Mouse (Mus musculus) forebrain, embryonic 15.5 days (tissue): ENCODE measurements around the gene Cct3. TPM values are rescaled to one million over a fixed set of nuclear protein-coding genes. Genes with fewer than 3 reads are reported as not detected.
"Not testable (repeated sequence)": the region's sequence is repeated elsewhere in the genome, so short reads cannot be mapped to it uniquely, and the experiment has no call there.

ENCODE experiments used
- ATAC-seq: fragments of 200-750 bp; cut with Nextera tagmentation; replicated peaks from 2 replicates; pipeline ENCODE4 v1.8.0; 2017; ENCODE audit warnings: mild to moderate bottlenecking, moderate TSS enrichment, moderate library complexity
- H3K27ac ChIP-seq: fragments of 300-500 bp; sonication (generic); replicated peaks from 2 replicates; pipeline ENCODE4 v1.5.1; 2015; ENCODE audit warnings: mild to moderate bottlenecking, inconsistent platforms
- H3K27me3 ChIP-seq: fragments of 300-500 bp; sonication (generic); 2 replicates; pipeline ENCODE4 v1.6.1; 2015; ENCODE audit warnings: inconsistent platforms
- H3K36me3 ChIP-seq: fragments of 300-500 bp; sonication (generic); 2 replicates; pipeline ENCODE4 v1.6.1; 2015; ENCODE audit warnings: mild to moderate bottlenecking, inconsistent platforms
- H3K4me1 ChIP-seq: fragments of 300-500 bp; sonication (generic); 2 replicates; pipeline ENCODE4 v1.6.1; 2015; ENCODE audit warnings: inconsistent platforms
- H3K4me2 ChIP-seq: fragments of 300-500 bp; sonication (generic); replicated peaks from 2 replicates; pipeline ENCODE4 v1.6.1; 2015; ENCODE audit warnings: mild to moderate bottlenecking, inconsistent platforms
- H3K4me3 ChIP-seq: fragments of 300-500 bp; sonication (generic); 2 replicates; pipeline ENCODE4 v1.5.1; 2015; ENCODE audit warnings: mild to moderate bottlenecking, inconsistent platforms
- H3K9ac ChIP-seq: fragments of 300-500 bp; sonication (generic); replicated peaks from 2 replicates; pipeline ENCODE4 v1.6.1; 2015; ENCODE audit warnings: mild to moderate bottlenecking, inconsistent platforms
- H3K9me3 ChIP-seq: fragments of 300-500 bp; sonication (generic); 2 replicates; pipeline ENCODE4 v1.6.1; 2016; ENCODE audit warnings: inconsistent platforms
- WGBS: fragments of 180-500 bp; shearing (Covaris S2); methylation state at CpG from one replicate; pipeline ENCODE4 v1.1.7; 2015; ENCODE audit warnings: mixed read lengths; 5-methylcytosine and 5-hydroxymethylcytosine counted together
- polyA plus RNA-seq: library from polyadenylated mRNA; unstranded; fragments of >200 nt; fragmentation: Nextera tagmentation; extraction: Ambion mirVana; gene quantifications from 2 replicates; pipeline ENCODE4 v1.2.1, GENCODE M21; 2015

The Cct3 gene
- polyA plus RNA-seq: 523 and 531 TPM in 2 replicates

- no peaks in the 10 kb centered on the region for H3K27me3 ChIP-seq
- peak within 1 kb of the TSS; percentile 89 for H3K4me3 ChIP-seq
- H3K4me1 ChIP-seq: peaks cover 27% of the 10 kb centered on the region
- H3K4me2 ChIP-seq: peak within 1 kb of the TSS; percentile 64
- H3K9me3 ChIP-seq: no peaks in the 10 kb centered on the region
- H3K9ac ChIP-seq: peak within 1 kb of the TSS; percentile 91
- H3K27ac ChIP-seq: peak within 1 kb of the TSS; percentile 97
- ATAC-seq: peak; percentile 99
- H3K36me3 ChIP-seq: peaks cover 26% of the 10 kb centered on the region
- under 1% methylated on average over 44 of the region's 44 CpGs for WGBS
These were observed at the start of gene Cct3, which contains the start of gene Tsacc for GRCm38 (mm10) chr3:88296561-88297318. TSS of gene Cct3 (plus strand) at chr3:88297116. TSS of gene Tsacc (minus strand) at chr3:88296999.

- Histone ChIP-seq H3K9me3 (no peaks in the 10 kb centered on the region), H3K4me1 (peaks cover 9% of the 10 kb centered on the region), H3K4me2 (no peak overlapping the region), H3K4me3 (no peak overlapping the region), H3K27me3 (no peaks in the 10 kb centered on the region), H3K27ac (no peak overlapping the region), H3K36me3 (no peaks in the 10 kb centered on the region), H3K9ac (no peak overlapping the region)
- 78% methylated on average over 9 of the region's 9 CpGs for WGBS
- ATAC-seq: no peak
These were observed 49.2 kb upstream of the Cct3 start for GRCm38 (mm10) chr3:88247666-88248065.

- no peaks in the 10 kb centered on the region for H3K9me3 ChIP-seq
- peaks cover 1% of the 10 kb centered on the region; the same call in 1 of the 2 replicates for H3K4me1 ChIP-seq
- ATAC-seq: no peak
- no peak overlapping the region for H3K9ac ChIP-seq
- H3K27me3 ChIP-seq: peaks cover 3% of the 10 kb centered on the region; the same call in 1 of the 2 replicates
- no peak overlapping the region for H3K4me3 ChIP-seq
- H3K27ac ChIP-seq: no peak overlapping the region
- no peak overlapping the region for H3K4me2 ChIP-seq
- 52% methylated on average over 11 of the region's 11 CpGs for WGBS
- no peaks in the 10 kb centered on the region for H3K36me3 ChIP-seq
These were observed 48.5 kb upstream of the Cct3 start for GRCm38 (mm10) chr3:88248406-88248805.

GRCm38 (mm10) chr3:88252739-88253138 is 44.2 kb upstream of the Cct3 start:
- H3K9ac ChIP-seq: no peak overlapping the region
- no peak overlapping the region for H3K4me2 ChIP-seq
- WGBS: 80% methylated on average over 6 of the region's 6 CpGs
- H3K4me3 ChIP-seq: no peak overlapping the region
- H3K27ac ChIP-seq: no peak overlapping the region
- no peaks in the 10 kb centered on the region for H3K9me3 ChIP-seq
- peaks cover 6% of the 10 kb centered on the region for H3K4me1 ChIP-seq
- no peak for ATAC-seq
- peaks cover 17% of the 10 kb centered on the region; the same call in 1 of the 2 replicates for H3K27me3 ChIP-seq
- H3K36me3 ChIP-seq: no peaks in the 10 kb centered on the region

GRCm38 (mm10) chr3:88254268-88254926 is 42.5 kb upstream of the Cct3 start, which contains the start of gene Rhbg:
TSS of gene Rhbg (minus strand) at chr3:88254709.
- no peaks in the 10 kb centered on the region for H3K36me3 ChIP-seq
- H3K9me3 ChIP-seq: no peaks in the 10 kb centered on the region
- 2% methylated on average over 32 of the region's 34 CpGs for WGBS
- H3K27ac ChIP-seq: no peak within 1 kb of the TSS
- peak within 1 kb of the TSS; percentile 59 for H3K4me2 ChIP-seq
- H3K27me3 ChIP-seq: peaks cover 17% of the 10 kb centered on the region; the same call in 1 of the 2 replicates
- no peak for ATAC-seq
- H3K4me1 ChIP-seq: peaks cover 6% of the 10 kb centered on the region
- peak within 1 kb of the TSS; percentile 35 for H3K4me3 ChIP-seq
- H3K9ac ChIP-seq: peak within 1 kb of the TSS; percentile 35

GRCm38 (mm10) chr3:88255950-88256349 is 41.0 kb upstream of the Cct3 start:
- Histone ChIP-seq H3K9me3 (no peaks in the 10 kb centered on the region), H3K9ac (no peak overlapping the region), H3K4me1 (peaks cover 6% of the 10 kb centered on the region), H3K27me3 (peaks cover 17% of the 10 kb centered on the region; the same call in 1 of the 2 replicates), H3K27ac (no peak overlapping the region), H3K36me3 (no peaks in the 10 kb centered on the region), H3K4me3 (no peak overlapping the region), H3K4me2 (no peak overlapping the region)
- 69% methylated on average over 6 of the region's 6 CpGs for WGBS
- ATAC-seq: 0 out of 2 replicates have a peak, but pooled peaks have one; percentile 23

- Histone ChIP-seq H3K4me1 (peaks cover 6% of the 10 kb centered on the region), H3K4me3 (no peak overlapping the region), H3K27ac (no peak overlapping the region), H3K4me2 (no peak overlapping the region), H3K36me3 (no peaks in the 10 kb centered on the region), H3K9me3 (no peaks in the 10 kb centered on the region), H3K27me3 (peaks cover 17% of the 10 kb centered on the region; the same call in 1 of the 2 replicates), H3K9ac (no peak overlapping the region)
- no peak for ATAC-seq
- 86% methylated on average over 7 of the region's 7 CpGs for WGBS
These were observed 40.5 kb upstream of the Cct3 start for GRCm38 (mm10) chr3:88256382-88256781.

- no peak for ATAC-seq
- Histone ChIP-seq H3K4me3 (no peak overlapping the region), H3K4me1 (no peaks in the 10 kb centered on the region), H3K4me2 (no peak overlapping the region), H3K9ac (no peak overlapping the region), H3K9me3 (no peaks in the 10 kb centered on the region), H3K27me3 (no peaks in the 10 kb centered on the region), H3K27ac (no peak overlapping the region), H3K36me3 (no peaks in the 10 kb centered on the region)
- 82% methylated on average over 3 of the region's 3 CpGs for WGBS
These were observed 34.6 kb upstream of the Cct3 start for GRCm38 (mm10) chr3:88262346-88262745.

- H3K36me3 ChIP-seq, ATAC-seq, H3K9ac ChIP-seq, H3K4me1 ChIP-seq, H3K4me3 ChIP-seq, H3K27ac ChIP-seq, H3K27me3 ChIP-seq, H3K9me3 ChIP-seq, H3K4me2 ChIP-seq: not testable (repeated sequence)
- WGBS: 89% methylated on average over 6 of the region's 6 CpGs
These were observed 28.9 kb upstream of the Cct3 start for GRCm38 (mm10) chr3:88268014-88268413.

GRCm38 (mm10) chr3:88268991-88269390 is 27.9 kb upstream of the Cct3 start:
- H3K27ac ChIP-seq: no peak overlapping the region
- H3K9me3 ChIP-seq: no peaks in the 10 kb centered on the region
- H3K36me3 ChIP-seq: no peaks in the 10 kb centered on the region
- no peak overlapping the region for H3K4me2 ChIP-seq
- no peaks in the 10 kb centered on the region for H3K4me1 ChIP-seq
- no peaks in the 10 kb centered on the region for H3K27me3 ChIP-seq
- H3K4me3 ChIP-seq: no peak overlapping the region
- 84% methylated on average over 5 of the region's 5 CpGs for WGBS
- H3K9ac ChIP-seq: no peak overlapping the region
- ATAC-seq: no peak

- H3K36me3 ChIP-seq, H3K9ac ChIP-seq, H3K4me2 ChIP-seq, H3K9me3 ChIP-seq, ATAC-seq, H3K4me1 ChIP-seq, H3K4me3 ChIP-seq, H3K27ac ChIP-seq, H3K27me3 ChIP-seq: not testable (repeated sequence)
- WGBS: 96% methylated on average over 2 of the region's 2 CpGs
These were observed 25.6 kb upstream of the Cct3 start for GRCm38 (mm10) chr3:88271298-88271697.

- ATAC-seq: no peak
- Histone ChIP-seq H3K4me1 (no peaks in the 10 kb centered on the region), H3K27me3 (no peaks in the 10 kb centered on the region), H3K9ac (no peak overlapping the region), H3K36me3 (no peaks in the 10 kb centered on the region), H3K9me3 (no peaks in the 10 kb centered on the region), H3K4me2 (no peak overlapping the region), H3K27ac (no peak overlapping the region), H3K4me3 (no peak overlapping the region)
- 94% methylated on average over 3 of the region's 3 CpGs for WGBS
These were observed 25.1 kb upstream of the Cct3 start for GRCm38 (mm10) chr3:88271859-88272258.
